Mouse (Mus musculus) heart, postnatal 4 days (tissue): ENCODE measurements at regions not wholly inside any gene's neighbourhood (a gene's known extent, or its start where the extent isn't known, plus 50 kb on each side); places are given as distances from the start of the nearest gene placed in this dataset.

Source experiments
- DNase-seq: peaks from one replicate; pipeline ENCODE4 v3.0.0; 2021

GRCm38 (mm10) chr12:12882931-12883553 lies 58.7 kb downstream of the Mycn start:
- no peak for DNase-seq

GRCm38 (mm10) chr12:12878031-12878430 lies 63.7 kb downstream of the Mycn start:
- no peak for DNase-seq

- DNase-seq, result no peak
Observed at GRCm38 (mm10) chr12:12877539-12877938, 64.2 kb downstream of the Mycn start.

- no peak for DNase-seq
Observed at GRCm38 (mm10) chr12:12875976-12876745, 65.6 kb downstream of the Mycn start.

- DNase-seq, result no peak
Observed at GRCm38 (mm10) chr12:12873551-12873950, 68.2 kb downstream of the Mycn start.

GRCm38 (mm10) chr12:12872974-12873373 lies 68.7 kb downstream of the Mycn start:
- no peak for DNase-seq

- no peak for DNase-seq
Observed at GRCm38 (mm10) chr12:12871272-12871671, 70.4 kb downstream of the Mycn start.

- DNase-seq, result no peak
Observed at GRCm38 (mm10) chr12:12866590-12866989, 75.1 kb downstream of the Mycn start.

- no peak for DNase-seq
Observed at GRCm38 (mm10) chr12:12850681-12851080, 91.0 kb downstream of the Mycn start.

GRCm38 (mm10) chr12:12846716-12847115 lies 95.0 kb downstream of the Mycn start:
- no peak for DNase-seq

GRCm38 (mm10) chr12:12842247-12842957 lies 99.3 kb downstream of the Mycn start:
- no peak for DNase-seq

GRCm38 (mm10) chr12:12841385-12842238 lies 100.1 kb downstream of the Mycn start:
- no peak for DNase-seq

GRCm38 (mm10) chr12:12840661-12841384 lies 100.9 kb downstream of the Mycn start:
- DNase-seq, result peak; percentile 25

GRCm38 (mm10) chr12:12837775-12838174 lies 103.9 kb downstream of the Mycn start:
- DNase-seq, result no peak

GRCm38 (mm10) chr12:12827821-12828641 lies 113.7 kb downstream of the Mycn start:
- DNase-seq, result no peak

GRCm38 (mm10) chr12:12827379-12827778 lies 114.3 kb downstream of the Mycn start:
- no peak for DNase-seq

- no peak for DNase-seq
Observed at GRCm38 (mm10) chr12:12826431-12826830, 115.3 kb downstream of the Mycn start.

- DNase-seq, result no peak
Observed at GRCm38 (mm10) chr12:12825842-12826241, 115.9 kb downstream of the Mycn start.

- DNase-seq, result no peak
Observed at GRCm38 (mm10) chr12:12821473-12821872, 120.2 kb downstream of the Mycn start.

- DNase-seq, result no peak
Observed at GRCm38 (mm10) chr12:12820668-12821351, 120.9 kb downstream of the Mycn start.
